Mouse (Mus musculus): ENCODE data around the gene Tmpo. TPM values are rescaled to one million over a fixed set of nuclear protein-coding genes. Genes with fewer than 3 reads are reported as not detected.

Gene Tmpo
- polyA plus RNA-seq, 1 experiment from 2014 or later = 132 TPM

Other genes with a start within 250 kb of the Tmpo start
- 13.4 and 15.1 TPM in 2 replicates for gene Apaf1, start 98.5 kb downstream of the Tmpo start, polyA plus RNA-seq (2015; fragmentation: Nextera tagmentation; extraction: Ambion mirVana)
- gene Ikbip, start 98.4 kb downstream of the Tmpo start, polyA plus RNA-seq (2015; fragmentation: Nextera tagmentation; extraction: Ambion mirVana) = 37.3 and 41.8 TPM in 2 replicates
- 483 and 485 TPM in 2 replicates for gene Slc25a3, start 57.3 kb downstream of the Tmpo start, polyA plus RNA-seq (2015; fragmentation: Nextera tagmentation; extraction: Ambion mirVana)

Data from stomach, embryonic 16.5 days (tissue).